Mouse (Mus musculus) small intestine, adult 2 months (tissue): ENCODE data around the gene Ppcdc.

Experiments
- CTCF ChIP-seq: fragments of 200-500 bp; IDR thresholded peaks from 2 replicates; pipeline ENCODE4 v1.5.1; 2012; ENCODE audit warnings: low read depth, mild to moderate bottlenecking, control low read depth, inconsistent platforms, low read length, moderate library complexity, mixed read lengths; ENCODE audit not compliant: insufficient replicate concordance, insufficient read length; ENCODE audit errors: extremely low read depth
- POLR2A ChIP-seq: fragments of 200-500 bp; IDR thresholded peaks from 2 replicates; pipeline ENCODE4 v1.6.1; 2012; ENCODE audit warnings: low read depth, mild to moderate bottlenecking, control low read depth, inconsistent platforms, low read length, moderate library complexity

DNA sequence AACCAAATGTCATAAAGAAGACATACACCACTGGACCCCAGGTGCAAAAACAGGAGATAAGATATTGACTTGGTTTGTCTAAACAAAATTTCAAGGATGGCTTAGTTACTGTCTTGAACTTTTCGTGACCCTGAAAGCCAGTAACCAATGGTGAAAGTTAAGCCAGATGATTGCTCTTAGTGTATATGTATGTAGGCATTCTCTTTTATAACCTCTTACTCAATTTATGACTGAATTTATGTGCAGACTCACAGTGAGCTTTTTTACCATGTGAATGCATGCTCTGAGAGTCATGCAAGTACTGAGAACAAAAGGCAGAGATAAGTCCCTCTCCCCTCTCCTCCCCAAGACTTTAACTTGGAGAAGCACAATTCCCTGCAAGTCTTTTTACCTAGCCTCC, 47.0 kb downstream of the Ppcdc start:
- TF ChIP-seq POLR2A (no peak), CTCF (no peak)
